In the genomic region with DNA sequence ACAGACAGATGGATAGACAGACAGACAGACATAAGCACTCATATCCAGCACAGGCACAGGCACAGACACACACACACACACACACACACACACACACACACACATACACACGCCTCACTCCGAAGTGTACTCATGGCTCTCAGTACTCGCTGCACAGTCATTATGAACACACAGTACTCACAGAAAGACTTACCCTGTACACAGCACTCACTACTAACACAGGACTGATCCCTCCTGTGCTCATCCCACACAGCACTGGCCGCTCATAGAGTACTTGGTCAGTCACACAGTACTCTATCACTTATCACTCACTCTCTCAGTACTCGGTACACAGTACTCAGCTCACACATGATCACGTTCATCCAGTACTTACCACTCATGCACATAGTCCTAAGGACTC, we compare ENCODE assay signal across 16 mouse cellular contexts.
A peak's percentile ranks its signal among the peaks of the same experiment; 100 is the strongest.
DNase-seq lines count a peak whose midpoint lies in the region; ATAC-seq and TF ChIP-seq lines count a peak whose summit lies in the region.
"Had no signal": no experiment of that assay in that cellular context is flagged by ENCODE, and none has a peak within 500 bp of the region (broad histone marks: within the 10 kb centered on the region; RNA-seq: fewer than 3 reads in every experiment).

No protein-coding gene starts in this region.

- peaks cover 91% of the 10 kb centered on the region for H3K4me1 ChIP-seq in heart, embryonic 11.5 days (ENCODE audit: control insufficient read depth, insufficient read depth, low read length)
- peaks cover 53% of the 10 kb centered on the region for H3K4me1 ChIP-seq in lung, embryonic 14.5 days (ENCODE audit: insufficient read depth)
- peaks cover 95% of the 10 kb centered on the region for H3K4me1 ChIP-seq in embryonic facial prominence, embryonic 10.5 days
- peaks cover 85% of the 10 kb centered on the region for H3K4me1 ChIP-seq in liver, postnatal 0 days (ENCODE audit: insufficient read depth)

- H3K4me2 ChIP-seq in heart, embryonic 11.5 days, result no peak overlapping the region
- H3K4me2 ChIP-seq in lung, embryonic 14.5 days, result 0 out of 2 replicates have a peak overlapping the region, but pooled peaks have one; percentile 4
- H3K4me2 ChIP-seq in liver, postnatal 0 days (ENCODE audit: low read depth, low read length), result no peak overlapping the region
- H3K4me2 ChIP-seq: hindbrain, embryonic 15.5 days had no signal

- no peak for TF ChIP-seq EP300 in liver, postnatal 0 days (IDR thresholded peaks at IDR 0.05; ENCODE audit: low read depth)

- WGBS in heart, embryonic 11.5 days (ENCODE audit: insufficient replicate concordance), result 70% methylated on average over 6 of the region's 6 CpGs
- 80% methylated on average over 6 of the region's 6 CpGs for WGBS in lung, embryonic 14.5 days
- WGBS in embryonic facial prominence, embryonic 10.5 days, result 85% methylated on average over 6 of the region's 6 CpGs
- WGBS in liver, postnatal 0 days (ENCODE audit: insufficient replicate concordance), result 67% methylated on average over 6 of the region's 6 CpGs

- intact Hi-C loops in gastrocnemius, adult 2 months (cut with DNase I), result no loop called here

- DNase-seq in heart, postnatal 4 days, result no peak
- DNase-seq in lung, embryonic 14.5 days, result no peak
- no peak for DNase-seq in lung, postnatal 25 days (ENCODE audit: low spot score)
- DNase-seq in embryonic facial prominence, embryonic 10.5 days (ENCODE audit: low spot score), result no peak
- DNase-seq in liver, postnatal 0 days, result no peak
- DNase-seq in gastrocnemius, adult 2 months, result no peak
- DNase-seq: adrenal gland, postnatal 25 days; cerebellum, adult 8-10 months; heart, adult 18-20 months; kidney, postnatal 10 days; left cerebral cortex, postnatal 4 days; lung, adult 2 months had no signal

- no peaks in the 10 kb centered on the region for H3K9me3 ChIP-seq in heart, embryonic 11.5 days (replicated peaks; ENCODE audit: control insufficient read depth, low read length)
- H3K9me3 ChIP-seq in lung, embryonic 14.5 days (ENCODE audit: low read depth, low read length), result no peaks in the 10 kb centered on the region
- no peaks in the 10 kb centered on the region for H3K9me3 ChIP-seq in embryonic facial prominence, embryonic 10.5 days
- no peaks in the 10 kb centered on the region for H3K9me3 ChIP-seq in liver, postnatal 0 days (ENCODE audit: low read length)
- H3K9me3 ChIP-seq: hindbrain, embryonic 15.5 days had no signal

- H3K27me3 ChIP-seq in heart, embryonic 11.5 days (ENCODE audit: control insufficient read depth, insufficient read depth, low read length), result no peaks in the 10 kb centered on the region
- H3K27me3 ChIP-seq in lung, embryonic 14.5 days (ENCODE audit: insufficient read depth, low read length), result no peaks in the 10 kb centered on the region
- peaks cover 13% of the 10 kb centered on the region for H3K27me3 ChIP-seq in embryonic facial prominence, embryonic 10.5 days (replicated peaks; ENCODE audit: low read depth, poor library complexity, severe bottlenecking)
- no peaks in the 10 kb centered on the region for H3K27me3 ChIP-seq in liver, postnatal 0 days (ENCODE audit: insufficient read depth, low read length)
- H3K27me3 ChIP-seq: hindbrain, embryonic 15.5 days had no signal

- H3K4me3 ChIP-seq in heart, embryonic 11.5 days (ENCODE audit: low read depth, low read length), result no peak overlapping the region
- no peak overlapping the region for H3K4me3 ChIP-seq in lung, embryonic 14.5 days (ENCODE audit: low read depth, low read length)
- H3K4me3 ChIP-seq in embryonic facial prominence, embryonic 10.5 days, result no peak overlapping the region
- no peak overlapping the region for H3K4me3 ChIP-seq in liver, postnatal 0 days (ENCODE audit: low read depth, low read length)
- no peak overlapping the region for H3K4me3 ChIP-seq in gastrocnemius, adult 2 months
- H3K4me3 ChIP-seq: hindbrain, embryonic 15.5 days had no signal

- no peaks in the 10 kb centered on the region for H3K36me3 ChIP-seq in heart, embryonic 11.5 days (ENCODE audit: control insufficient read depth, insufficient read depth, low read length)
- H3K36me3 ChIP-seq in lung, embryonic 14.5 days (ENCODE audit: insufficient read depth), result no peaks in the 10 kb centered on the region
- no peaks in the 10 kb centered on the region for H3K36me3 ChIP-seq in embryonic facial prominence, embryonic 10.5 days (replicated peaks)
- no peaks in the 10 kb centered on the region for H3K36me3 ChIP-seq in liver, postnatal 0 days (replicated peaks; ENCODE audit: insufficient read depth, low read length)
- H3K36me3 ChIP-seq: hindbrain, embryonic 15.5 days had no signal

- ATAC-seq in heart, embryonic 11.5 days (replicated peaks; ENCODE audit: insufficient number of reproducible peaks, low FRiP score, low TSS enrichment), result no peak
- no peak for ATAC-seq in lung, embryonic 14.5 days (ENCODE audit: insufficient read depth)
- ATAC-seq in liver, postnatal 0 days, result no peak
- ATAC-seq: intestine, postnatal 0 days had no signal

- H3K9ac ChIP-seq in heart, embryonic 11.5 days (ENCODE audit: low read depth, low read length), result peak overlapping the region; percentile 56
- no peak overlapping the region for H3K9ac ChIP-seq in lung, embryonic 14.5 days
- peak overlapping the region; percentile 28 for H3K9ac ChIP-seq in liver, postnatal 0 days (replicated peaks)
- H3K9ac ChIP-seq: hindbrain, embryonic 15.5 days had no signal

- TF ChIP-seq CTCF in lung, embryonic 14.5 days (IDR thresholded peaks at IDR 0.05; ENCODE audit: low read depth), result no peak
- TF ChIP-seq CTCF in liver, postnatal 0 days (IDR thresholded peaks at IDR 0.05; ENCODE audit: low read depth), result no peak
- TF ChIP-seq CTCF in gastrocnemius, adult 2 months (IDR thresholded peaks at IDR 0.05), result no peak

- peak overlapping the region; percentile 92 for H3K27ac ChIP-seq in heart, embryonic 11.5 days (ENCODE audit: low read depth, low read length)
- H3K27ac ChIP-seq in lung, embryonic 14.5 days (ENCODE audit: low read depth), result no peak overlapping the region
- peak overlapping the region; percentile 67 for H3K27ac ChIP-seq in embryonic facial prominence, embryonic 10.5 days (replicated peaks)
- peak overlapping the region; percentile 88 for H3K27ac ChIP-seq in liver, postnatal 0 days (ENCODE audit: low read depth)
- H3K27ac ChIP-seq in gastrocnemius, adult 2 months, result no peak overlapping the region
- H3K27ac ChIP-seq: hindbrain, embryonic 15.5 days; macrophage had no signal

Comparison
In these comparisons a context has a peak if more than half of its experiments do, and no peak if none do; other contexts are left out.
1. H3K27ac ChIP-seq: peak in heart, embryonic 11.5 days (single experiment), embryonic facial prominence, embryonic 10.5 days (single experiment) and liver, postnatal 0 days (single experiment); none in lung, embryonic 14.5 days (single experiment) and gastrocnemius, adult 2 months (single experiment).